Mouse (Mus musculus): ENCODE measurements around the gene Defb48. TPM values are rescaled to one million over a fixed set of nuclear protein-coding genes. Genes with fewer than 3 reads are reported as not detected.

The Defb48 gene
- polyA plus RNA-seq, 1 experiment from 2014 or later, result not detected

Other genes starting within 250 kb of the Defb48 start
- gene Ints6, start 223.3 kb downstream of the Defb48 start, polyA plus RNA-seq (2015; fragmentation: Nextera tagmentation; extraction: Ambion mirVana), result 22.8 and 24.3 TPM in 2 replicates
- 7.4 and 9.2 TPM in 2 replicates for gene Wdfy2, start 146.8 kb downstream of the Defb48 start, polyA plus RNA-seq (2015; fragmentation: Nextera tagmentation; extraction: Ambion mirVana)
- gene Defb47, start 13.6 kb upstream of the Defb48 start, polyA plus RNA-seq (2015; fragmentation: Nextera tagmentation; extraction: Ambion mirVana), result not detected in 2 replicates
- not detected in 2 replicates for gene Defb43, start 27.3 kb upstream of the Defb48 start, polyA plus RNA-seq (2015; fragmentation: Nextera tagmentation; extraction: Ambion mirVana)
- not detected in 2 replicates for gene Defb42, start 62.5 kb upstream of the Defb48 start, polyA plus RNA-seq (2015; fragmentation: Nextera tagmentation; extraction: Ambion mirVana)
- not detected in 2 replicates for gene Defb30, start 65.5 kb upstream of the Defb48 start, polyA plus RNA-seq (2015; fragmentation: Nextera tagmentation; extraction: Ambion mirVana)

Measured in embryonic facial prominence, embryonic 13.5 days (tissue).